Mouse (Mus musculus) embryonic facial prominence, embryonic 12.5 days (tissue): ENCODE measurements around the gene Cd38. TPM values are rescaled to one million over a fixed set of nuclear protein-coding genes. Genes with fewer than 3 reads are reported as not detected.

Experiments
- ATAC-seq: fragments of 200-750 bp; cut with Nextera tagmentation; 2 replicates; pipeline ENCODE4 v1.8.0; 2017; ENCODE audit not compliant: insufficient number of reproducible peaks, insufficient read depth, low FRiP score, low TSS enrichment
- H3K27ac ChIP-seq: fragments of 300-500 bp; sonication (generic); 2 replicates; pipeline ENCODE4 v1.5.1; 2016; ENCODE audit warnings: mild to moderate bottlenecking
- H3K27me3 ChIP-seq: fragments of 300-500 bp; sonication (generic); 2 replicates; pipeline ENCODE4 v1.6.1; 2016; ENCODE audit warnings: mild to moderate bottlenecking, moderate library complexity
- H3K36me3 ChIP-seq: fragments of 300-500 bp; sonication (generic); 2 replicates; pipeline ENCODE4 v1.6.1; 2016; ENCODE audit warnings: mild to moderate bottlenecking
- H3K4me1 ChIP-seq: fragments of 300-500 bp; sonication (generic); 2 replicates; pipeline ENCODE4 v1.6.1; 2016
- H3K4me2 ChIP-seq: fragments of 300-500 bp; sonication (generic); replicated peaks from 2 replicates; pipeline ENCODE4 v1.6.1; 2016; ENCODE audit warnings: mild to moderate bottlenecking, moderate library complexity
- H3K4me3 ChIP-seq: fragments of 300-500 bp; sonication (generic); 2 replicates; pipeline ENCODE4 v1.5.1; 2016; ENCODE audit warnings: mild to moderate bottlenecking
- H3K9ac ChIP-seq: fragments of 300-500 bp; sonication (generic); 2 replicates; pipeline ENCODE4 v1.6.1; 2016; ENCODE audit warnings: mild to moderate bottlenecking, moderate library complexity
- H3K9me3 ChIP-seq: fragments of 300-500 bp; sonication (generic); 2 replicates; pipeline ENCODE4 v1.6.1; 2016; ENCODE audit warnings: mild to moderate bottlenecking, moderate library complexity
- WGBS: fragments of 180-500 bp; shearing (Covaris S2); methylation state at CpG from one replicate; pipeline ENCODE4 v1.1.7; 2016; 5-methylcytosine and 5-hydroxymethylcytosine counted together
- polyA plus RNA-seq: library from polyadenylated mRNA; unstranded; fragments of >200 nt; fragmentation: Nextera tagmentation; extraction: Ambion mirVana; gene quantifications from 2 replicates; pipeline ENCODE4 v1.2.1, GENCODE M21; 2016

Gene Cd38
- polyA plus RNA-seq, 1 experiment from 2014 or later, result 9.5 TPM

GRCm38 (mm10) chr5:43842011-43842285 is 26.4 kb upstream of the Cd38 start:
- no peak overlapping the region for H3K4me3 ChIP-seq
- H3K4me1 ChIP-seq, result 0 out of 2 replicates have a peak, but pooled peaks cover 7% of the 10 kb centered on the region
- H3K4me2 ChIP-seq, result no peak overlapping the region
- H3K9ac ChIP-seq, result no peak overlapping the region
- no peak overlapping the region for H3K27ac ChIP-seq
- WGBS, result 76% methylated on average over 5 of the region's 5 CpGs
- no peaks in the 10 kb centered on the region for H3K36me3 ChIP-seq
- ATAC-seq, result no peak
- H3K9me3 ChIP-seq, result peaks cover 5% of the 10 kb centered on the region; the same call in 1 of the 2 replicates
- H3K27me3 ChIP-seq, result no peaks in the 10 kb centered on the region

- H3K4me3 ChIP-seq, result no peak overlapping the region
- ATAC-seq, result no peak
- H3K9me3 ChIP-seq, result peaks cover 5% of the 10 kb centered on the region; the same call in 1 of the 2 replicates
- no peaks in the 10 kb centered on the region for H3K36me3 ChIP-seq
- no peak overlapping the region for H3K27ac ChIP-seq
- H3K9ac ChIP-seq, result no peak overlapping the region
- WGBS, result 73% methylated on average over 3 of the region's 3 CpGs
- H3K4me1 ChIP-seq, result 0 out of 2 replicates have a peak, but pooled peaks cover 7% of the 10 kb centered on the region
- H3K4me2 ChIP-seq, result no peak overlapping the region
- no peaks in the 10 kb centered on the region for H3K27me3 ChIP-seq
Measured at GRCm38 (mm10) chr5:43842576-43843155, 25.7 kb upstream of the Cd38 start.

GRCm38 (mm10) chr5:43845083-43845482 is 23.3 kb upstream of the Cd38 start:
- Histone ChIP-seq H3K27ac (no peak overlapping the region), H3K36me3 (no peaks in the 10 kb centered on the region), H3K27me3 (no peaks in the 10 kb centered on the region), H3K9me3 (peaks cover 5% of the 10 kb centered on the region; the same call in 1 of the 2 replicates), H3K9ac (no peak overlapping the region), H3K4me1 (0 out of 2 replicates have a peak, but pooled peaks cover 7% of the 10 kb centered on the region), H3K4me2 (no peak overlapping the region), H3K4me3 (no peak overlapping the region)
- no peak for ATAC-seq
- WGBS, result 84% methylated on average over 5 of the region's 5 CpGs

GRCm38 (mm10) chr5:43845646-43846045 is 22.7 kb upstream of the Cd38 start:
- 0 out of 2 replicates have a peak, but pooled peaks cover 7% of the 10 kb centered on the region for H3K4me1 ChIP-seq
- H3K9me3 ChIP-seq, result peaks cover 5% of the 10 kb centered on the region; the same call in 1 of the 2 replicates
- H3K4me3 ChIP-seq, result no peak overlapping the region
- no peak for ATAC-seq
- H3K27me3 ChIP-seq, result no peaks in the 10 kb centered on the region
- no peak overlapping the region for H3K27ac ChIP-seq
- H3K9ac ChIP-seq, result no peak overlapping the region
- 50% methylated on average over 1 of the region's 1 CpGs for WGBS
- H3K4me2 ChIP-seq, result no peak overlapping the region
- H3K36me3 ChIP-seq, result no peaks in the 10 kb centered on the region

- H3K36me3 ChIP-seq, result no peaks in the 10 kb centered on the region
- H3K4me2 ChIP-seq, result no peak overlapping the region
- no peak overlapping the region; the same call in 1 of the 2 replicates for H3K27ac ChIP-seq
- H3K4me1 ChIP-seq, result 0 out of 2 replicates have a peak, but pooled peaks cover 7% of the 10 kb centered on the region
- WGBS, result 15% methylated on average over 2 of the region's 2 CpGs
- H3K4me3 ChIP-seq, result no peak overlapping the region
- peaks cover 5% of the 10 kb centered on the region; the same call in 1 of the 2 replicates for H3K9me3 ChIP-seq
- no peak overlapping the region for H3K9ac ChIP-seq
- ATAC-seq, result no peak
- no peaks in the 10 kb centered on the region for H3K27me3 ChIP-seq
Measured at GRCm38 (mm10) chr5:43846227-43846626, 22.1 kb upstream of the Cd38 start.

- Histone ChIP-seq H3K9ac (no peak overlapping the region), H3K4me2 (no peak overlapping the region), H3K27ac (no peak overlapping the region), H3K27me3 (no peaks in the 10 kb centered on the region), H3K36me3 (no peaks in the 10 kb centered on the region), H3K4me3 (no peak overlapping the region), H3K9me3 (peaks cover 5% of the 10 kb centered on the region; the same call in 1 of the 2 replicates), H3K4me1 (0 out of 2 replicates have a peak, but pooled peaks cover 7% of the 10 kb centered on the region)
- ATAC-seq, result no peak
Measured at GRCm38 (mm10) chr5:43847555-43847954, 20.8 kb upstream of the Cd38 start.

GRCm38 (mm10) chr5:43848275-43848674 is 20.1 kb upstream of the Cd38 start:
- H3K36me3 ChIP-seq, result no peaks in the 10 kb centered on the region
- peaks cover 5% of the 10 kb centered on the region; the same call in 1 of the 2 replicates for H3K9me3 ChIP-seq
- H3K4me1 ChIP-seq, result 0 out of 2 replicates have a peak, but pooled peaks cover 7% of the 10 kb centered on the region
- H3K27me3 ChIP-seq, result no peaks in the 10 kb centered on the region
- H3K9ac ChIP-seq, result no peak overlapping the region
- 88% methylated on average over 3 of the region's 3 CpGs for WGBS
- ATAC-seq, result no peak
- H3K4me3 ChIP-seq, result no peak overlapping the region
- no peak overlapping the region for H3K27ac ChIP-seq
- H3K4me2 ChIP-seq, result no peak overlapping the region

GRCm38 (mm10) chr5:43853096-43853867 is 15.1 kb upstream of the Cd38 start:
- 79% methylated on average over 11 of the region's 11 CpGs for WGBS
- Histone ChIP-seq H3K27ac (no peak overlapping the region), H3K4me1 (no peaks in the 10 kb centered on the region), H3K4me3 (no peak overlapping the region), H3K9me3 (no peaks in the 10 kb centered on the region), H3K4me2 (no peak overlapping the region), H3K36me3 (no peaks in the 10 kb centered on the region), H3K9ac (no peak overlapping the region), H3K27me3 (no peaks in the 10 kb centered on the region)
- ATAC-seq, result no peak

GRCm38 (mm10) chr5:43853868-43854488 is 14.4 kb upstream of the Cd38 start:
- H3K4me2 ChIP-seq, result no peak overlapping the region
- H3K9me3 ChIP-seq, result no peaks in the 10 kb centered on the region
- H3K27ac ChIP-seq, result no peak overlapping the region
- no peaks in the 10 kb centered on the region for H3K4me1 ChIP-seq
- WGBS, result 78% methylated on average over 7 of the region's 7 CpGs
- H3K27me3 ChIP-seq, result no peaks in the 10 kb centered on the region
- no peaks in the 10 kb centered on the region for H3K36me3 ChIP-seq
- no peak overlapping the region for H3K4me3 ChIP-seq
- ATAC-seq, result no peak
- H3K9ac ChIP-seq, result no peak overlapping the region

- no peak for ATAC-seq
- Histone ChIP-seq H3K9me3 (no peaks in the 10 kb centered on the region), H3K4me1 (no peaks in the 10 kb centered on the region), H3K4me2 (no peak overlapping the region), H3K27me3 (no peaks in the 10 kb centered on the region), H3K9ac (no peak overlapping the region), H3K27ac (no peak overlapping the region), H3K4me3 (no peak overlapping the region), H3K36me3 (no peaks in the 10 kb centered on the region)
- 68% methylated on average over 2 of the region's 2 CpGs for WGBS
Measured at GRCm38 (mm10) chr5:43855769-43856168, 12.6 kb upstream of the Cd38 start.

GRCm38 (mm10) chr5:43859663-43860062 is 8.7 kb upstream of the Cd38 start:
- no peak overlapping the region for H3K9ac ChIP-seq
- no peak overlapping the region for H3K4me2 ChIP-seq
- 88% methylated on average over 8 of the region's 8 CpGs for WGBS
- no peak overlapping the region for H3K27ac ChIP-seq
- H3K27me3 ChIP-seq, result no peaks in the 10 kb centered on the region
- H3K9me3 ChIP-seq, result no peaks in the 10 kb centered on the region
- ATAC-seq, result no peak
- H3K4me3 ChIP-seq, result no peak overlapping the region
- no peaks in the 10 kb centered on the region for H3K4me1 ChIP-seq
- H3K36me3 ChIP-seq, result no peaks in the 10 kb centered on the region

- Histone ChIP-seq H3K9me3 (no peaks in the 10 kb centered on the region), H3K36me3 (no peaks in the 10 kb centered on the region)
- WGBS, result 81% methylated on average over 5 of the region's 5 CpGs
Measured at GRCm38 (mm10) chr5:43860096-43860495, 8.3 kb upstream of the Cd38 start.

More at GRCm38 (mm10) chr5:43860096-43860495, 8.3 kb upstream of the Cd38 start:
- Histone ChIP-seq H3K9ac (no peak overlapping the region), H3K27me3 (no peaks in the 10 kb centered on the region), H3K4me1 (no peaks in the 10 kb centered on the region), H3K4me2 (no peak overlapping the region), H3K4me3 (no peak overlapping the region), H3K27ac (no peak overlapping the region)
- no peak for ATAC-seq
